Mouse (Mus musculus) ES-Bruce4 (cell line): ENCODE data around the gene Tmem164. TPM values are rescaled to one million over a fixed set of nuclear protein-coding genes. Genes with fewer than 3 reads are reported as not detected.

Source experiments
- H3K27ac ChIP-seq: 2 replicates; pipeline ENCODE4 v1.5.1; 2012; ENCODE audit warnings: low read length, inconsistent platforms; ENCODE audit not compliant: insufficient read depth
- H3K27me3 ChIP-seq: 2 replicates; pipeline ENCODE4 v1.6.1; 2012; ENCODE audit warnings: mild to moderate bottlenecking, low read length, inconsistent platforms; ENCODE audit not compliant: control insufficient read depth, poor library complexity, insufficient read depth, severe bottlenecking
- H3K36me3 ChIP-seq: 2 replicates; pipeline ENCODE4 v1.6.1; 2012; ENCODE audit warnings: inconsistent platforms, mild to moderate bottlenecking, low read length, moderate library complexity; ENCODE audit not compliant: control insufficient read depth, poor library complexity, insufficient read depth, severe bottlenecking
- H3K4me1 ChIP-seq: one replicate; pipeline ENCODE4 v1.8.1; 2011; ENCODE audit warnings: low read length; ENCODE audit not compliant: control insufficient read depth, insufficient read depth
- H3K4me3 ChIP-seq: 2 replicates; pipeline ENCODE4 v1.5.1; 2011; ENCODE audit warnings: low read depth, mild to moderate bottlenecking, low read length
- H3K9ac ChIP-seq: 2 replicates; pipeline ENCODE4 v1.6.1; 2012; ENCODE audit warnings: low read depth, mild to moderate bottlenecking, inconsistent platforms; ENCODE audit not compliant: poor library complexity, severe bottlenecking
- H3K9me3 ChIP-seq: replicated peaks from 2 replicates; pipeline ENCODE4 v1.6.1; 2012; ENCODE audit warnings: mild to moderate bottlenecking, low read length, inconsistent platforms; ENCODE audit not compliant: control insufficient read depth, poor library complexity, insufficient read depth, severe bottlenecking
- CTCF ChIP-seq: IDR thresholded peaks from one replicate; pipeline ENCODE4 v1.8.1; 2011; ENCODE audit warnings: low read depth, low read length
- EP300 ChIP-seq: IDR thresholded peaks from 2 replicates; pipeline ENCODE4 v1.6.1; 2011; ENCODE audit warnings: low read depth, low read length; ENCODE audit not compliant: insufficient read depth
- POLR2A ChIP-seq: IDR thresholded peaks from one replicate; pipeline ENCODE4 v1.8.1; 2011; ENCODE audit warnings: low read length; ENCODE audit not compliant: insufficient read depth
- polyA plus RNA-seq: library from polyadenylated mRNA; stranded (reverse); fragments of >200 nt; gene quantifications from 2 replicates; pipeline ENCODE4 v1.2.4, GENCODE M21; 2011; ENCODE audit warnings: low read depth; ENCODE audit not compliant: missing spikeins, insufficient read depth, insufficient read length

Gene Tmem164
- polyA plus RNA-seq, 1 experiment, result 15.5 TPM

- Histone ChIP-seq H3K4me3 (no peak overlapping the region), H3K27me3 (no peaks in the 10 kb centered on the region), H3K9ac (no peak overlapping the region), H3K36me3 (no peaks in the 10 kb centered on the region), H3K27ac (no peak overlapping the region), H3K4me1 (no peaks in the 10 kb centered on the region), H3K9me3 (no peaks in the 10 kb centered on the region)
- TF ChIP-seq POLR2A (no peak), CTCF (no peak), EP300 (no peak)
Observed at GRCm38 (mm10) chrX:142669312-142670091, 11.7 kb upstream of the Tmem164 start.

- Histone ChIP-seq H3K27me3 (no peaks in the 10 kb centered on the region), H3K27ac (no peak overlapping the region), H3K9ac (no peak overlapping the region), H3K36me3 (no peaks in the 10 kb centered on the region), H3K4me1 (no peaks in the 10 kb centered on the region), H3K9me3 (no peaks in the 10 kb centered on the region), H3K4me3 (no peak overlapping the region)
- TF ChIP-seq EP300, result no peak
- TF ChIP-seq CTCF, result no peak
- TF ChIP-seq POLR2A, result no peak
Observed at GRCm38 (mm10) chrX:142670121-142670520, 11.1 kb upstream of the Tmem164 start.

GRCm38 (mm10) chrX:142671141-142671540 lies 10.1 kb upstream of the Tmem164 start:
- no peak overlapping the region for H3K4me3 ChIP-seq
- no peak overlapping the region for H3K9ac ChIP-seq
- H3K4me1 ChIP-seq, result no peaks in the 10 kb centered on the region
- H3K9me3 ChIP-seq, result no peaks in the 10 kb centered on the region
- TF ChIP-seq CTCF (no peak), EP300 (no peak), POLR2A (no peak)
- H3K36me3 ChIP-seq, result no peaks in the 10 kb centered on the region
- no peak overlapping the region for H3K27ac ChIP-seq
- no peaks in the 10 kb centered on the region for H3K27me3 ChIP-seq

- Histone ChIP-seq H3K36me3 (no peaks in the 10 kb centered on the region), H3K9ac (no peak overlapping the region), H3K9me3 (no peaks in the 10 kb centered on the region), H3K27ac (no peak overlapping the region), H3K4me1 (no peaks in the 10 kb centered on the region), H3K27me3 (no peaks in the 10 kb centered on the region), H3K4me3 (no peak overlapping the region)
- TF ChIP-seq POLR2A, result no peak
- TF ChIP-seq CTCF, result no peak
- no peak for TF ChIP-seq EP300
Observed at GRCm38 (mm10) chrX:142672701-142673100, 8.5 kb upstream of the Tmem164 start.

- Histone ChIP-seq H3K4me3 (no peak overlapping the region), H3K27me3 (no peaks in the 10 kb centered on the region), H3K4me1 (no peaks in the 10 kb centered on the region), H3K9ac (no peak overlapping the region), H3K27ac (no peak overlapping the region), H3K9me3 (no peaks in the 10 kb centered on the region), H3K36me3 (no peaks in the 10 kb centered on the region)
- TF ChIP-seq EP300, result no peak
- no peak for TF ChIP-seq CTCF
- no peak for TF ChIP-seq POLR2A
Observed at GRCm38 (mm10) chrX:142677193-142677592, 4.0 kb upstream of the Tmem164 start.

- no peaks in the 10 kb centered on the region for H3K9me3 ChIP-seq
- no peak overlapping the region for H3K4me3 ChIP-seq
- no peak for TF ChIP-seq CTCF
- TF ChIP-seq EP300, result no peak
- no peak for TF ChIP-seq POLR2A
- H3K4me1 ChIP-seq, result no peaks in the 10 kb centered on the region
- H3K27me3 ChIP-seq, result no peaks in the 10 kb centered on the region
- no peaks in the 10 kb centered on the region for H3K36me3 ChIP-seq
- H3K27ac ChIP-seq, result no peak overlapping the region
- H3K9ac ChIP-seq, result no peak overlapping the region
Observed at GRCm38 (mm10) chrX:142678499-142679474, 2.4 kb upstream of the Tmem164 start.
